Mouse (Mus musculus) embryonic facial prominence, embryonic 14.5 days (tissue): Measurements from ENCODE around the gene Ndfip2. TPM values are rescaled to one million over a fixed set of nuclear protein-coding genes. Genes with fewer than 3 reads are reported as not detected.

Experiments
- polyA plus RNA-seq: library from polyadenylated mRNA; unstranded; fragments of >200 nt; fragmentation: Nextera tagmentation; extraction: Ambion mirVana; gene quantifications from 2 replicates; pipeline ENCODE4 v1.2.1, GENCODE M21; 2014

The Ndfip2 gene
- polyA plus RNA-seq, 1 experiment from 2014 or later = 60.9 TPM

Other genes with a start within 250 kb of the Ndfip2 start
- 33.4 and 38.8 TPM in 2 replicates for gene Rbm26, start 81.2 kb upstream of the Ndfip2 start, polyA plus RNA-seq